Mouse (Mus musculus): ENCODE data around the gene Cfap74.

The Cfap74 gene

DNA sequence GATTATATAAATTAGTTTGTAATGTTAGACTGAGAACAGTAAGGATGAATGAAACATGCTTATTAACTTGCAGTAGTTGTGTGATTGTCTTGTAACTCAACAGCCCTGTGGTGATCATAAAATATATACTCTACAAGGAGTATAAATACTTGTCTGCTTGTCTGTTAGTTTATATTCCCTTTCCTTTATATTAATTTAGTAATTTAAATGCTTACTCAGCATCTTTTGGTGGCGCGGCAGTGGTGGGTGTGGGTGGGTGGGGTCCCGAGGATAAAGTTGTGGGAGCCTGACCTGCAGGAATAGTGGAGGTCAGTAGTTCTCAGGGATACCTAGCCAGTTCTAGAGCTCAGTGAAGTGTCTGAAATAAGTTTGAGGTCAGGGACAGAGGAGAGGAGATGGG, 89.0 kb downstream of the Cfap74 start:
- no peak for DNase-seq (ENCODE audit: low spot score)

DNA sequence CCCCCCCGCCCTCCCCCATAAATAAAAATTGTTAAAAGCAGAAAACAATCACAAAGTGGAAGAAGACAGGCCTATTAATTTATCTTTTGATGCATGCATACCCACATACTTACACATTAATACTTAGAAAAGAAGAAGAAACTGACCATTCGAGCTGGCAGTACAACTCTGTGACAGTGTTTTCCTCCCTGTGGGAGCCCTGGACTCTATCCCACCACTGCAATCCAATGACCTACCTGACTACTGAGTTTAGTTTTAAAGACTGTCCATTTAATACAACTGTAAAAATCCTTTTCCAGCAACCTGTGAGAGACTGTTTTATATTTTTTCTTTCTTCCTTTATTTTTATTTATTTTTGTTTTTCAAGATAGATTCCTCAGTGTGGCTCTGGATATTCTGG, 92.1 kb downstream of the Cfap74 start:
- DNase-seq (ENCODE audit: low spot score) = no peak

DNA sequence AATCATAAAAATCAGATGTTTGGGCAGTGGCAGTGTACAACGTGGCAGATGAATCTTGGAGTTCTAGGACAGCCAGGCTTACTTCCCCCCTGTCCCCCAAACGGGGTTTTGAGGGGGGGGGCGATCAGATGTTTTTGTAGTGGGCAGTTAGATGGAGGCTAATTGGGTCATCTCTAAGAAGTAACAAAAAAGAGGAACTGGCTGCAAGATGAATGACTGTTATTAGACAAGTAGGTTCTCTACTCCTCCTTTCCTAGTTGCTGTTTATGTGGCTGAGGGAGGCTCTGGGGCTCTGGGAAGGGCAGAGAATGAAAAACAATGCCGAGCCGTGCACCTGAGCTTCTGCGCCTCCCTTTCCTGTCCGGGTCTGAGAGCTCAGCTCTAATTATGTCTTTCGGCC, 96.1 kb downstream of the Cfap74 start:
- DNase-seq (ENCODE audit: low spot score) = no peak

DNA sequence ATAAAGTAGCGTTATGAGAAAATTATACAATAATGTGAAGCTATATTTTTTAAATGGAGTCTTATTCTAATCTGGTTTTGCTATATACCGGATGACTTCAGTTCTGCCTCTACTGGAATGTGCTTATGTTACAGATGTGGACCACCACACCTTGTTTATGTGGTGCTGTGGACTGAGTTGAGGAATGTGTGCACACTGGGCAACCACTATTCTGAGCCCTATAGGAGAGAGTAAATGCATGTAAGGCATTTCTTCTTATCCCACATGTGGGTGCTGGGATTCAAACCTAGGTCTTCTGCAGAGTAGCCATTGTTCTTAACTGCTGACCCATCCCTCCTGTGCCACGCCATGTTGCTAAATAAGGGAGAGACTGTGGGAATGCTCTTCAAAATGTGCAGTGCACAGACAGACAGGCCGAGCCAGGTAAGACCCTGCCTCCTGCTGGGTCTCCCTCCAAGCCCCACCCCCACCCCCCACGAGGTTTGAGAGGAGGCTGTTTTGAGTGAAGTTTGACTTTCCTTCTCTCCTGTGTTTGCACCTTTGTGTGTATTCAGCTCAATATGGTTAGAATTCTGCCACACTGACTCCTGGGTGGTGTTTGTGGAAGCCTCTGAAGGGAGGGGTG, 96.8 kb downstream of the Cfap74 start:
- no peak for DNase-seq (ENCODE audit: low spot score)

DNA sequence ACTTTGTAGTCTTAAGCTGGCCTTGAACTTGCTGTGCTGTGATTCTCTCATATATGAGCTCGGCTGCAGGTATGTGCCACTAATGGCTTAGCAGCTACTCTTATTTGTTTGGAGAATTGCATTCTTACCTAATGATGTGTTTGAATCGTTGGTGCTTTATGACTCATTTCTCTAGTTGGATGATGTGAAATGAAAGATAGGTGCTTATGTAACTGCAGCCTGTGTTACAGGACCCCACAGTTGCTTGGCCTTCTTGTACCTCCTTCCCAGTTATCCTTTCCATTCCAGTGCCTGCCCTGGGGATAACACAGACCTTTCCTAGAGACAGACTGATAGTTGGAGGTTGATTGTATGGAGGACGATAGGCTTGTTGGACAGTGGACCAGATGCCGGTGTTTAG, 99.6 kb downstream of the Cfap74 start:
- no peak for DNase-seq (ENCODE audit: low spot score)

DNA sequence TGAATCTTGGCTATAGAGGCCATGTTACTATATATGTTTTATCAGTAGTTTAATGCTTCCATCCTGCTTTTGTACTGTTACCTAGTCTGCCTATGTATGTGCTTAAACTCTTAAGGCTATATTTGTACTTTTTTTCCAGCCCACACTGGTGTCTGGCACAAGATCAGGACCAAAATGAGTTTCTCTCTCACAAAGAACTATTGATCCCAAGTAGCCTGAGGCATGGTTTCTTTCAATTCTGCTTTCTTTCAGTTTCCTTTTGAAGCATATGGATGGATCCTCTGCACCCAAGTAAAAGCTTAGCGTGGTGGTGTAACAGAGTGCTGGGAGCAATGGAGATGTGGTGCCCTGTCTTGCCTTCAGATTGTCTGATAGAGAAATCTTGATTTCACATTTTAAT, 102.0 kb downstream of the Cfap74 start:
- no peak for DNase-seq (ENCODE audit: low spot score)

DNA sequence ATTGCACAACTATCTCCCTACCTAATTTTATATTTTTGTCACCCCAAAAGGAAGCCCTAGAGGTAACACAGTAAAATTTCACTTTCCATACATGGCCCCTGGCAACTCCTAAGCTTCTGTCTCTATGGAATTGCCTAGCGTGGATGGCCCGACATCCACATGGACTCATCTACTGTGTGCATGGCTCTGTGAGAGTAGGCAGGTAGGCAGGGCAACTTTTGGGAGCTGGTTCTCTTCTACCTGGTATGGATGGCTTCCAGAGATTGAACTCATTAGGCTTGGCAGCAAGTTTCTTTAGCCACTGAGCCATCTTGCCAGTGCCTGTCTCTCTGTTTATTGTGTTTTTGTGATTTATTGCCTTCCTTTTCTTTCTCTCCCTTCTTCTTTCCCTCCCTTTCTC, 105.8 kb downstream of the Cfap74 start:
- no peak for DNase-seq (ENCODE audit: low spot score)

Measured in MN1 (cell line).